In genomic region chr15:100757527-100757978, GRCm38 (mm10) we compare ENCODE assay signal across 8 mouse cellular contexts. TPM values are rescaled to one million over a fixed set of nuclear protein-coding genes. Genes with fewer than 3 reads are reported as not detected.
DNase-seq lines count a peak whose midpoint lies in the region; ATAC-seq and TF ChIP-seq lines count a peak whose summit lies in the region.

No protein-coding gene starts in this region.

- H3K27ac ChIP-seq in bone marrow macrophage, adult 2 months (ENCODE audit: insufficient read depth, low read depth, low read length): no peak overlapping the region
- H3K27ac ChIP-seq in limb, embryonic 11.5 days (replicated peaks; ENCODE audit: low read depth, low read length): no peak overlapping the region

- WGBS in limb, embryonic 11.5 days: 3% methylated on average over 7 of the region's 7 CpGs

- H3K36me3 ChIP-seq in limb, embryonic 11.5 days (ENCODE audit: control insufficient read depth, insufficient read depth, low read length): no peaks in the 10 kb centered on the region

- TF ChIP-seq POLR2A in bone marrow macrophage, adult 2 months (IDR thresholded peaks at IDR 0.05; ENCODE audit: borderline replicate concordance, low read depth, low read length): no peak

- peak; percentile 62 for TF ChIP-seq CTCF in bone marrow macrophage, adult 2 months (IDR thresholded peaks at IDR 0.05; ENCODE audit: low read depth, low read length)

- peak overlapping the region; percentile 31 for H3K4me3 ChIP-seq in bone marrow macrophage, adult 2 months (ENCODE audit: insufficient read depth, low read length)
- no peak overlapping the region for H3K4me3 ChIP-seq in limb, embryonic 11.5 days (ENCODE audit: low read depth, low read length)

- peak; percentile 64 for ATAC-seq in erythroblast, adult 5-6 weeks (replicated peaks; ENCODE audit: low FRiP score, poor library complexity, severe bottlenecking)
- ATAC-seq in limb, embryonic 11.5 days (ENCODE audit: insufficient number of reproducible peaks, low FRiP score, low TSS enrichment, low read depth): no peak

- no peaks in the 10 kb centered on the region for H3K9me3 ChIP-seq in limb, embryonic 11.5 days (ENCODE audit: control insufficient read depth, low read length)

- no peak overlapping the region for H3K9ac ChIP-seq in limb, embryonic 11.5 days (ENCODE audit: low read length)

- peaks cover 19% of the 10 kb centered on the region for H3K4me1 ChIP-seq in bone marrow macrophage, adult 2 months (ENCODE audit: control insufficient read depth, insufficient read depth, low read length)
- H3K4me1 ChIP-seq in limb, embryonic 11.5 days (ENCODE audit: control insufficient read depth, insufficient read depth, low read length): peaks cover 4% of the 10 kb centered on the region; the same call in 1 of the 2 replicates

- H3K4me2 ChIP-seq in limb, embryonic 11.5 days (ENCODE audit: low read depth, severe bottlenecking): no peak overlapping the region

- H3K27me3 ChIP-seq in limb, embryonic 11.5 days (ENCODE audit: control insufficient read depth, insufficient read depth, low read length): no peaks in the 10 kb centered on the region

- peak; percentile 66 for DNase-seq in right cerebral cortex, adult 18-20 months
- no peak for DNase-seq in right cerebral cortex, postnatal 36 days (ENCODE audit: low spot score in 2 of 2)
- peak; percentile 93 for DNase-seq in induced T-regulatory cell, adult 2 months (ENCODE audit: low read depth)
- DNase-seq in limb, embryonic 11.5 days (ENCODE audit: low spot score): peak; percentile 83
- DNase-seq in natural killer cell, adult 2 months (ENCODE audit: low spot score in 2 of 2): peak; percentile 46 to 66
- DNase-seq in thymus, postnatal 14 days: peak; percentile 66

RNA-seq across cellular contexts. Expression of gene Slc4a8, which starts 4.0 kb away (rescaled TPM):
- polyA plus RNA-seq in bone marrow macrophage, adult 2 months (2012; ENCODE audit: insufficient read depth, insufficient read length, missing spikeins): 0.85 TPM in 1 of 2 replicates, not detected in the other
- under 0.01 and 1.3 TPM in 2 replicates for total RNA-seq in erythroblast, adult 5-6 weeks (2015; ENCODE audit: low replicate concordance)
- total RNA-seq in erythroblast, adult 5-6 weeks (2017; ENCODE audit: low replicate concordance): 0.09 and 0.42 TPM in 2 replicates
- polyA plus RNA-seq in limb, embryonic 11.5 days (2014; fragmentation: Nextera tagmentation; extraction: Ambion mirVana): 6.6 and 6.7 TPM in 2 replicates

RNA-seq across cellular contexts. Expression of gene Galnt6, which starts 28.4 kb away (rescaled TPM):
- 11.5 and 14.9 TPM in 2 replicates for polyA plus RNA-seq in bone marrow macrophage, adult 2 months (2012; ENCODE audit: insufficient read depth, insufficient read length, missing spikeins)
- 3.6 and 4.0 TPM in 2 replicates for total RNA-seq in erythroblast, adult 5-6 weeks (2015; ENCODE audit: low replicate concordance)
- total RNA-seq in erythroblast, adult 5-6 weeks (2017; ENCODE audit: low replicate concordance): 4.5 and 4.9 TPM in 2 replicates
- 0.04 and 0.07 TPM in 2 replicates for polyA plus RNA-seq in limb, embryonic 11.5 days (2014; fragmentation: Nextera tagmentation; extraction: Ambion mirVana)

Comparison
In these comparisons a context has a peak if more than half of its experiments do, and no peak if none do; other contexts are left out.
1. DNase-seq: peak in right cerebral cortex, adult 18-20 months (single experiment), induced T-regulatory cell, adult 2 months (single experiment), limb, embryonic 11.5 days (single experiment), natural killer cell, adult 2 months (2 of 2) and thymus, postnatal 14 days (single experiment); none in right cerebral cortex, postnatal 36 days (0 of 2).
2. RNA of gene Galnt6, which starts 28.4 kb away (polyA plus RNA-seq): 11.5 to 14.9 TPM in bone marrow macrophage, adult 2 months; 0.04 to 0.07 TPM in limb, embryonic 11.5 days; every median in the first group is over 10 times any median in the second.